Mouse (Mus musculus) heart, embryonic 15.5 days (tissue): ENCODE results near the gene Smap1. TPM values are rescaled to one million over a fixed set of nuclear protein-coding genes. Genes with fewer than 3 reads are reported as not detected.

Experiments used
- ATAC-seq: fragments of 200-750 bp; cut with Nextera tagmentation; replicated peaks from 2 replicates; pipeline ENCODE4 v1.8.0; 2017; ENCODE audit warnings: low read depth, moderate TSS enrichment; ENCODE audit not compliant: insufficient number of reproducible peaks, insufficient read depth, low FRiP score
- H3K27ac ChIP-seq: fragments of 300-500 bp; sonication (generic); 2 replicates; pipeline ENCODE4 v1.5.1; 2015; ENCODE audit warnings: mild to moderate bottlenecking, inconsistent platforms
- H3K27me3 ChIP-seq: fragments of 300-500 bp; sonication (generic); 2 replicates; pipeline ENCODE4 v1.6.1; 2015; ENCODE audit warnings: inconsistent platforms
- H3K36me3 ChIP-seq: fragments of 300-500 bp; sonication (generic); 2 replicates; pipeline ENCODE4 v1.6.1; 2015; ENCODE audit warnings: mild to moderate bottlenecking, inconsistent platforms
- H3K4me1 ChIP-seq: fragments of 300-500 bp; sonication (generic); replicated peaks from 2 replicates; pipeline ENCODE4 v1.6.1; 2015; ENCODE audit warnings: inconsistent platforms
- H3K4me2 ChIP-seq: fragments of 300-500 bp; sonication (generic); 2 replicates; pipeline ENCODE4 v1.6.1; 2015; ENCODE audit warnings: inconsistent platforms, mild to moderate bottlenecking, moderate library complexity
- H3K4me3 ChIP-seq: fragments of 300-500 bp; sonication (generic); 2 replicates; pipeline ENCODE4 v1.5.1; 2015; ENCODE audit warnings: mild to moderate bottlenecking, inconsistent platforms
- H3K9ac ChIP-seq: fragments of 300-500 bp; sonication (generic); 2 replicates; pipeline ENCODE4 v1.6.1; 2015; ENCODE audit warnings: mild to moderate bottlenecking, inconsistent platforms
- H3K9me3 ChIP-seq: fragments of 300-500 bp; sonication (generic); replicated peaks from 2 replicates; pipeline ENCODE4 v1.6.1; 2016; ENCODE audit warnings: inconsistent platforms
- WGBS: fragments of 180-500 bp; shearing (Covaris S2); methylation state at CpG from one replicate; pipeline ENCODE4 v1.1.7; 2015; ENCODE audit warnings: mixed read lengths; 5-methylcytosine and 5-hydroxymethylcytosine counted together
- polyA plus RNA-seq: library from polyadenylated mRNA; unstranded; fragments of >200 nt; fragmentation: Nextera tagmentation; extraction: Ambion mirVana; gene quantifications from 2 replicates; pipeline ENCODE4 v1.2.1, GENCODE M21; 2015

The Smap1 gene
- polyA plus RNA-seq, 1 experiment from 2014 or later = 31.7 TPM

DNA sequence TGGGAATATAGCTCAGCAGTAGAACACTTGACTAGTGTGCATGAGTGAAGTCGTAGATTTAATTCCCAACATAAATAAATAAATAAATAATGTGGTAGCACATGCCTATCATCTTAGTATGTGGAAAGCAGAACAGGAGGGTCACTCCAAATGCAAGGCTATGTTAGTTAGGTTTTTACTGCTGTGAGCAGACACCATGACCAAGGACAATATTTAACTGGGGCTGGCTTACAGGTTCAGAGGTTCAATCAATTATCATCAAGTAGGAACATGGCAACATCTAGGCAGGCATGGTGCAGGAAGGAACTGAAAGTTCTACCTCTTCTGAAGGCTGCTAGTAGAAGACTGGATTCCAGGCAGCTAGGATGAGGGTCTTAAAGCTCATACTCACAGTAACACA is 22.0 kb upstream of the Smap1 start:
- Histone ChIP-seq H3K9me3 (no peaks in the 10 kb centered on the region), H3K36me3 (no peaks in the 10 kb centered on the region), H3K4me2 (no peak overlapping the region), H3K9ac (no peak overlapping the region), H3K4me1 (no peaks in the 10 kb centered on the region), H3K27me3 (no peaks in the 10 kb centered on the region), H3K4me3 (no peak overlapping the region), H3K27ac (no peak overlapping the region)
- ATAC-seq = no peak
- WGBS = 84% methylated on average over 1 of the region's 1 CpGs

DNA sequence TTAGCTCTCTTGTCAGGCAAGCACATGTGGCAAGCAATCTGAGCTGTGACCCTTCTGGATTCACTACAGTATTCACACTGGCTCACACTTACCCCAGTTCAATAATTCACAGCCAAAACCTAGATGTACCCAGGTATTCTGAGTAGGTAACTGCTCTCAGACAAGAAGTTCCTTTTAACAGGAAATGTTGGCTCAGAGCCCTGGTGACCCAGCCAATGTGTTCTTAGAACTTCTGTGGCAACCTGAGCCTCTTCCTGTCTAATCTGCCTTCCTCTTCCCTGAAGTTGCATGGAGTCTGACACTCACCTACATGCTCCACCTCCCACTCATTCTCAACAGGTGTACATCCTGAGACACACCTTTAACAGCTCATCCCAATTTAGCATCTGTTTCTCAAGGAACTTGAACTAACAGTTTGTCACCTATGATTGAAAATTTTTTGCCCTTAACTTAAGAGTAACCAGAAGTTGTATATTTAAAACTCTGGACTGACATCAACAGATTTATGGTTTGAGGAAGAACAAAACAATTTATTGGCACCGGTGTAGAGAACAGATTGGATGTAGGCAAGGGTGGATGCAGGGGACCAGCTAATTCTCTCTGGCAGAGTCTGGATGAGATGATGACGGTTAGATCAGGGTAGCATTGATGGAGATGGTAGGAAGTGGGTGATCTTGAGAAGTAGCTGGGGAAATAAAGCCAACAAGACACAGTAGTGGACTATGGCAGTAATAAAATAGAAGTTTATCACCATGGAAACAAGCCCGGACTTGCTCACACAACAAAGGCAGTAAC is 21.2 kb upstream of the Smap1 start:
- no peaks in the 10 kb centered on the region for H3K36me3 ChIP-seq
- no peak overlapping the region for H3K4me2 ChIP-seq
- no peaks in the 10 kb centered on the region for H3K4me1 ChIP-seq
- H3K9me3 ChIP-seq = no peaks in the 10 kb centered on the region
- WGBS = 80% methylated on average over 3 of the region's 3 CpGs
- no peak for ATAC-seq
- H3K27ac ChIP-seq = no peak overlapping the region
- H3K27me3 ChIP-seq = no peaks in the 10 kb centered on the region
- no peak overlapping the region for H3K4me3 ChIP-seq
- H3K9ac ChIP-seq = no peak overlapping the region

DNA sequence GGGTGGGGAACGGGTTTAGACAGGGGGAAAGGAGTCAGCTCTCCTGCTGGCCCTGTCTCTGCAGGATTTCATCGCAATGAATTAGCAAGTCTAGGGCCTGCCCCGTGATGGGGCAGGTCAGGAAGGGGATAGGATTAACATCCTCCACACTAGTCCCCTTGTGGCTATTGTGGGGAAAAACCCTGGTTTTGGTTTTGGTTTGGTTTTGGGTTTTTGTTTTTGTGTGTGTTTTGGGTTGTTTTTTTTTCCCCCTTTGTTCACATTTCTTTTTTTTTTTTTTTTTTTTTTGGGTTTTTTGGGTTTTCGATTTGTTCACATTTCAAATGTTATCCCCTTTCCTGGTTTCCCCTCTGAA is 13.3 kb upstream of the Smap1 start:
- Histone ChIP-seq H3K4me3 (no peak overlapping the region), H3K27me3 (no peaks in the 10 kb centered on the region), H3K27ac (no peak overlapping the region), H3K9ac (no peak overlapping the region), H3K36me3 (no peaks in the 10 kb centered on the region), H3K4me2 (no peak overlapping the region), H3K9me3 (no peaks in the 10 kb centered on the region), H3K4me1 (no peaks in the 10 kb centered on the region)
- WGBS = 34% methylated on average over 4 of the region's 4 CpGs
- no peak for ATAC-seq

DNA sequence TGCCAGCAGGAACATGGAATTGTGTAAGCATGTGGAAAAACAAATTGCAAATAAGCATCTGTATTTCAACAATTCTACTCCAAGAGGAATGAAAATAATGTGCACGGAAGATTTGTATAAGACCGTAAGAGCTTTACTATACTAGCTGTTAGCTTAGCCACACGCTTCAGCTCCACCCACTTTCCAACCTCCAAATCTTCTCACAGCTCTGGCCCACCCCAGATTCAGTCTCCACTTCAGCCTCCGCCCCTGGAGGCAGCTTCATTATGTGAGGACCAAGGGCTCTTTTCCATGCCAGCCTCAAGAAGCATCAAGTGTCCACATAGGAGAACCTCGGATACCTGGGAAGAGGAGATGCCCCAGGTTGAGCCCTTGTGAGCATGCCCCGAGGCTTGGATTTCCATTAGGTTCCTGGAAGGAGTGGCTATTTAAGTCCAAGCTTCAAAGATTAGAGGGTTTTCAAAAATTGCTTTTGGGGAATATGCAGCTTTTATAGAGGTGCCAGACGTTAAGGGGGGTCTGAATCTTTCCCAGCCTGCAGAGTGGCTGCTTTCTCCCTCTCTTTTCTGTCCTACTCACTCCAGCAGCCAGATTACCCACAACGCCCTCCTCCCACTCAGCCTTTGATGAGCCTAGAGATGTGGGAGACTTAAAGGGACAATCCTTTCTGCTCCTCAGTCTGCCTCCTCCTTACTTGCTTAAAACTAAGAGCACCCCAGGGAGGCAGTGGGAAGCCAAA is 12.7 kb upstream of the Smap1 start:
- H3K36me3 ChIP-seq = no peaks in the 10 kb centered on the region
- no peak overlapping the region for H3K4me2 ChIP-seq
- no peak overlapping the region for H3K4me3 ChIP-seq
- no peak for ATAC-seq
- no peaks in the 10 kb centered on the region for H3K9me3 ChIP-seq
- no peak overlapping the region for H3K27ac ChIP-seq
- H3K4me1 ChIP-seq = no peaks in the 10 kb centered on the region
- no peak overlapping the region for H3K9ac ChIP-seq
- WGBS = 48% methylated on average over 8 of the region's 8 CpGs
- no peaks in the 10 kb centered on the region for H3K27me3 ChIP-seq

DNA sequence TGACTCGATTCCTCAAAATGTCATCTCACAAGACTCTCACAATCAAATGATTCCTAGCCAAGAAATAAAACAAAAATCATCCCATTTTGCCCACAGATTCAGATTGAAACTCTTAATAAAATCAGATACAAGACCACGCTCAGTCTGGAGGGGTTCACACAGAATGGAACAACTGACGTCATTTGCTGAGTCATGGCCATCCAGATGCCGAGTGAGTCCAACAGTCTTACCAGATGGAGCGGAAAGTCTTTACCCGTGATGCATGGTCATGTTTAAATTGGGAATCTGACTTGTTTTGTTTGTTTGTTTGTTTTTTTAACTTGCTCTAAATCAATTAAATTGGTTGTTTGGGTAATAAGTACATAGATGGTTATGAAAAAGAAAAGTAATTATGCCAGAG is 7.3 kb upstream of the Smap1 start:
- Histone ChIP-seq H3K4me1 (no peaks in the 10 kb centered on the region), H3K27me3 (no peaks in the 10 kb centered on the region), H3K4me2 (no peak overlapping the region), H3K27ac (no peak overlapping the region), H3K36me3 (no peaks in the 10 kb centered on the region), H3K4me3 (no peak overlapping the region), H3K9ac (no peak overlapping the region), H3K9me3 (0 out of 2 replicates have a peak, but pooled peaks cover 4% of the 10 kb centered on the region)
- 83% methylated on average over 6 of the region's 6 CpGs for WGBS
- ATAC-seq = no peak

DNA sequence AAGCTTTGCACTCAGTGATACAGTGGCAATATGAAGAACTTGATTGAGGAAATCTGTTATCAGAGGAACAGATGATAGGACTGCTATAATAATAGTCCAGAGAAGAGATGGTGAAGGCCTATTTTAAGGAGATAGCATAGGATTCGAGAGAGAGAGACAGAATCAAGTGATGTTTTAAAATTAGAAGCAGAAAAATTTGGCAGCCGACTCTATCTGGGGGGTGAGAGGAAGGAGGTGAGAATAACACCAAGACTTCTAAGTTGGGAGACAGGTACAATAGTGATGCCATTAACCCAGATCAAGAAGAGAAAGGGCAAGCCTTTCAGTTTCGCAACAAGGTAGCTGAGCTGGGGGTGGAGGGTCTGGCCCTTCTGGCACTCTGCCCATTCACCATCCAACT is 6.3 kb upstream of the Smap1 start:
- Histone ChIP-seq H3K4me3 (no peak overlapping the region), H3K9me3 (0 out of 2 replicates have a peak, but pooled peaks cover 4% of the 10 kb centered on the region), H3K4me1 (no peaks in the 10 kb centered on the region), H3K9ac (no peak overlapping the region), H3K4me2 (no peak overlapping the region), H3K27me3 (no peaks in the 10 kb centered on the region), H3K36me3 (no peaks in the 10 kb centered on the region), H3K27ac (0 out of 2 replicates have a peak overlapping the region, but pooled peaks have one; percentile 28)
- no peak for ATAC-seq
- WGBS = 48% methylated on average over 3 of the region's 3 CpGs

DNA sequence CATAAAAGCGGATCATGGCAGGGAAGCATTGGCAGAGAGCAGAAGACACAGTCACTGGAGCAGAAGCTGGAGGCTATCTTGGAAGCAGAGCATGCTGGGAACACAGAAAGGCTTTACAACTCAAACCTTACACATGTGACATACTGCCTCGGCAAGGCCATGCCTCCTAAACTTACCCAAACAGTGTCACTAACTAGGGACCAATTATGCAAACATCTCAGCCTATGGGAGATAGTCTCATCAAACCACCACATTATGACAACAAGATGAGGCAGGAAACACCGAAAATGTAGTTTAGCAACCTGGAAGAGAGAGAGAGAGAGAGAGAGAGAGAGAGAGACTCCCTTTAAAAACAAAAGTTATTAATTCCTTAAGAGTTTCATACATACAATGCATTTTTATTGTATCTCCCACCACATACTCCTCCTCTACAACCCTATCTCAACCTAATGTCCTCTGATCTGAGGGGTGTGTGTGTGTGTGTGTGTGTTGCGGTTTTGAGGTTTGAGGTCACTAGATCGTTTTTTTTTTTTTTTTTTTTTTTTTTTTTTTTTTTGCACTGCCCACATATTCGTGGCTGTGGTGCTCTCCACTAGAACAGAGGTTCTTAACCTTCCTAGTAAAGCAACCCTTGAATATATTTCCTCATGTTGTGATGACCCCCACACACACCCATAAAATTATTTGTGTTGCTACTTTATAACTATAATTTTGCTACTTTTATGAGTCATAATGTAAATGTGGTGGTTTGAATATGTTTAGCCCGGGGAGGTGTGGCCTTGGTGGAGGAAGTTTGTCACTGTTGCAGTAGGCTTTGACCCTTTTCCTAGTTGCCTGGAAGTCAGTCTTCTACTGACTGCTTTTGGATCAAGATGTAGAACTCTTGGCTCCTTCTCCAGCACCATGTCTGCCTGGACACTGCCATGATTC is 1.9 kb upstream of the Smap1 start:
- WGBS = 82% methylated on average over 7 of the region's 7 CpGs
- H3K27ac ChIP-seq = no peak overlapping the region
- no peak overlapping the region for H3K4me2 ChIP-seq
- no peaks in the 10 kb centered on the region for H3K36me3 ChIP-seq
- ATAC-seq = no peak
- 0 out of 2 replicates have a peak, but pooled peaks cover 4% of the 10 kb centered on the region for H3K9me3 ChIP-seq
- H3K27me3 ChIP-seq = no peaks in the 10 kb centered on the region
- H3K4me3 ChIP-seq = no peak overlapping the region
- H3K9ac ChIP-seq = no peak overlapping the region
- peaks cover 15% of the 10 kb centered on the region for H3K4me1 ChIP-seq

DNA sequence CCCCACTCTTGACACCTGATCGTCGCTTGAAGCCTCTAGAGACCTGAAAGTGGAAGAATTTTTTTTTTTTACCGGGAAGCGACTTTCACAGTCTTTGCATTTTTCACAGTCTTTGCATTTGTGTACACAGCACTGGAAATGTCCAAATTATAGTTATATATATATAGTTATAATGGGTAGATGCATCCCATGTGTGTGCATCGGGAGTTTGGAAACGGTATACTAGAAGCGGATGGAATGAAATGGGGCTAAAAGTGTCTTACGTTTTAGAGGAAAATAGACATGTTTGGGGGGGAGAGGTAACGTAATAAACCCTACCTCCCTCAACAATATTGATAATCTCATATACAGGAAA is 390 bp upstream of the Smap1 start:
- H3K27ac ChIP-seq = peak overlapping the region; percentile 98; the same call in 1 of the 2 replicates
- H3K4me3 ChIP-seq = peak overlapping the region; percentile 97
- ATAC-seq = no peak
- H3K9ac ChIP-seq = peak overlapping the region; percentile 96; the same call in 1 of the 2 replicates
- WGBS = 30% methylated on average over 9 of the region's 9 CpGs
- H3K4me1 ChIP-seq = peaks cover 21% of the 10 kb centered on the region
- no peaks in the 10 kb centered on the region for H3K36me3 ChIP-seq
- no peaks in the 10 kb centered on the region for H3K27me3 ChIP-seq
- peak overlapping the region; percentile 82 for H3K4me2 ChIP-seq
- H3K9me3 ChIP-seq = 0 out of 2 replicates have a peak, but pooled peaks cover 4% of the 10 kb centered on the region

DNA sequence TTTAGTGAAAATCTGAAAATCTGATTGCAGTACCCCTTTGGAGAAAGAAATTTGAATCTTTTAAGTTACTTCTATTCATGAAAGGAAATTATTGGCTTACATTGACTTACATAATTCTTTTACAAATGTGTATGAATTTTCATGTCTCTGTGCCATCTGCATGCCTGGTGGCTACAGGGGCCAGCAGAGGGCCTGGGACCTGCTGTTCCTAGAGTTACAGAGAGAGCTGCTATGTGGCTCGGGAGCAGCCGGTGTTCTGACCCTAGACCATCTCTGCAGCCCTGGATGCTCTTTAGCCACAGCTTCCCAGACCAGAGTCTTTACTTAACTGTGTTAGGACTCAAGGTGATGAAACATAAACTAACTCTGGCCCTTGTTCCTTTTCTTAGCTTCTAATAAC is 1.8 kb downstream of the Smap1 start:
- Histone ChIP-seq H3K9me3 (no peaks in the 10 kb centered on the region), H3K9ac (no peak overlapping the region), H3K4me3 (peak overlapping the region; percentile 13; the same call in 1 of the 2 replicates), H3K4me2 (peak overlapping the region; percentile 82), H3K36me3 (no peaks in the 10 kb centered on the region), H3K27ac (no peak overlapping the region), H3K4me1 (peaks cover 25% of the 10 kb centered on the region), H3K27me3 (no peaks in the 10 kb centered on the region)
- 15% methylated on average over 2 of the region's 2 CpGs for WGBS
- no peak for ATAC-seq

DNA sequence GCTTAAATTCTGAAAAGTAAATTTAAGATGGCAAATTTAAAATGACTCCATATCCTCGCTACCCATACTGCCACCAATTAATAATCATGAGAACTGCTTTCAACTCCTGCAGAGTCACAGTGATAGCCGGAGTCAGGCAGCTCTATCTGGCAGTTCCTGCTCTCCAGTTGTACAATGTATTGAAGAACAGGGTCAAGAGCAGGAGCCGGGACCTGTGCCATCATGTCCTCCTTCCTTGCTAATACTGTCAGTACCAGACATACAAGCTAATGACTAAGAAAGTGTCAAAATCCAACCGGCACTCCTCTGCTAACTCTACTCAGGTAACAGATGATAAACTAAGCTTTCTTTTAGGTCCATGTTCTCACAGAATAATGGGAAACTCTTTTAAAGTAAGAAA is 3.0 kb downstream of the Smap1 start:
- H3K9me3 ChIP-seq = no peaks in the 10 kb centered on the region
- H3K27ac ChIP-seq = no peak overlapping the region
- H3K27me3 ChIP-seq = no peaks in the 10 kb centered on the region
- H3K9ac ChIP-seq = no peak overlapping the region
- no peaks in the 10 kb centered on the region for H3K36me3 ChIP-seq
- H3K4me2 ChIP-seq = no peak overlapping the region
- H3K4me1 ChIP-seq = peaks cover 25% of the 10 kb centered on the region
- 65% methylated on average over 4 of the region's 4 CpGs for WGBS
- no peak for ATAC-seq
- no peak overlapping the region for H3K4me3 ChIP-seq

DNA sequence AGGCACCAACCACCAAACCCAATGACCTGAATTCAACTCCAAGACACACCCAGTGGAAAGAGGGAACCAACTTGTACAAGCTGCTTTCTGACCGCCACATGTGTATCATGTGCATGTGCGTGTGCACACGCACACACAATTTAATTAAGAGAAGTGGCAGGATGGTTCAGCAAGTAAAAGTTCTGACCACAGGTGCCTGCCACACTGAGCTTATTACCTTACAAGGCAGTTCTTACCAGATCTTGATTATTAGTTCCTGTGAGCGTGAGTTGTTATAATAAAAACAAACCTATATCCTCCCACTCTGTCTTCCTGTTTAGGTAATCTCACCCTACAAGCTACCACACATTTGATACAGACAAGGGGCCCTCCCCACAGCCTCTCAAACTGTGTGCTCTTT is 6.6 kb downstream of the Smap1 start:
- Histone ChIP-seq H3K4me3 (no peak overlapping the region), H3K27ac (no peak overlapping the region), H3K9ac (no peak overlapping the region), H3K4me1 (peaks cover 20% of the 10 kb centered on the region), H3K36me3 (no peaks in the 10 kb centered on the region), H3K4me2 (no peak overlapping the region), H3K9me3 (no peaks in the 10 kb centered on the region), H3K27me3 (no peaks in the 10 kb centered on the region)
- ATAC-seq = no peak
- WGBS = 89% methylated on average over 4 of the region's 4 CpGs
